Mouse (Mus musculus) thymus, postnatal 10 days (tissue): ENCODE data around the gene Pnrc1.
A peak's percentile ranks its signal among the peaks of the same experiment; 100 is the strongest.

ENCODE experiments used
- DNase-seq, 2 experiments: peaks; one replicate each; pipeline ENCODE4 v3.0.0; 2021; ENCODE audit warnings: low spot score in 2 of 2

Gene Pnrc1

DNA sequence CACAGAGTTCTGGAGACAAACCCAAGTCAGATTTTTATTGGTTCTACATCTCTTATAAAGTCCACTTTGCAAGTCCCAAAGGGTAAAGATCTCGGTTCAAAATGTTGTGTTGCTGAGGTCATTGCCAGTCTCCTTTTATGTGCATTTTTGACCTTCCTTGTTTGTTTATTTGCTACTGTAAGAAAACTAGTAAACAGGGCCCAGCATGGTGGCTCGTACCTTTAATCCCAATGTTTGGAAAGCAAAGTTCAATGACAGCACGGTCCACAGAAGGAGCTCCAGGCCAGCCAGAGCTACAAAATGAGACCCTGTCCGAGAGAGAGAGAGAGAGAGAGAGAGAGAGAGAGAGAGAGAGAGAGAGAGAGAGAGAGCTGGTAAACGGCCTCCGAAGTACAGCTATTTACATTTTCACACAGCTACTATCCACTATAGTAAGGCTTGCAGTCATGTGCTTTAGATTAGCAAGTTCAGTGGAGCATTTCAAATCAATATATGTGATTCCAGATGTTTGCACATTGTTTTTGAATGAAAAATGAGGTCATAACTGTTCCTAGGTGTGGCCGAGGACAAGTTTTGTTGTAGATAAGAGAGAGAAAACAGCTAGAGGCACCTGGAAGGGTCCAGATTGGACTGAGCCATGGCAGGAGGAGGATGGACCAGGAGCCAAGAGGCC, 65.8 kb downstream of the Pnrc1 start:
- no peak for DNase-seq

DNA sequence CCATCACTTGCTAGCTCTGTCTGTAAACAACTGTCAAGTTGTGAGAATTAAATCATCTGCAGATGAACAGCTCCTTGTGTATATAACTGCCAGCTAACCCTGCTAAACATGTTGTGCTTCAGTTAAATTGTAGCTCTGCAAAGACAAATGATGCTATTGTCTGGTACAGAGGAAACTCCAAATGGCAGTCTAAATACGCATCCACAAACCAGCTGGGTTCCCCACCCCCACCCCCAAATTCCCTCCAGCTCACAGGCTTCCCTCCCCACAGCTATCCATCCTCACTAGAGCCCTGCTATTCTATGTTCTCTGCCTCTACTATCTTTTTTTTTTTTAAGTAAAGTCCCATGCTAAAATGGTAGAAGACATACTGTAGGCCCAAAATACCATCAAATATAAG, 68.1 kb downstream of the Pnrc1 start:
- no peak for DNase-seq

DNA sequence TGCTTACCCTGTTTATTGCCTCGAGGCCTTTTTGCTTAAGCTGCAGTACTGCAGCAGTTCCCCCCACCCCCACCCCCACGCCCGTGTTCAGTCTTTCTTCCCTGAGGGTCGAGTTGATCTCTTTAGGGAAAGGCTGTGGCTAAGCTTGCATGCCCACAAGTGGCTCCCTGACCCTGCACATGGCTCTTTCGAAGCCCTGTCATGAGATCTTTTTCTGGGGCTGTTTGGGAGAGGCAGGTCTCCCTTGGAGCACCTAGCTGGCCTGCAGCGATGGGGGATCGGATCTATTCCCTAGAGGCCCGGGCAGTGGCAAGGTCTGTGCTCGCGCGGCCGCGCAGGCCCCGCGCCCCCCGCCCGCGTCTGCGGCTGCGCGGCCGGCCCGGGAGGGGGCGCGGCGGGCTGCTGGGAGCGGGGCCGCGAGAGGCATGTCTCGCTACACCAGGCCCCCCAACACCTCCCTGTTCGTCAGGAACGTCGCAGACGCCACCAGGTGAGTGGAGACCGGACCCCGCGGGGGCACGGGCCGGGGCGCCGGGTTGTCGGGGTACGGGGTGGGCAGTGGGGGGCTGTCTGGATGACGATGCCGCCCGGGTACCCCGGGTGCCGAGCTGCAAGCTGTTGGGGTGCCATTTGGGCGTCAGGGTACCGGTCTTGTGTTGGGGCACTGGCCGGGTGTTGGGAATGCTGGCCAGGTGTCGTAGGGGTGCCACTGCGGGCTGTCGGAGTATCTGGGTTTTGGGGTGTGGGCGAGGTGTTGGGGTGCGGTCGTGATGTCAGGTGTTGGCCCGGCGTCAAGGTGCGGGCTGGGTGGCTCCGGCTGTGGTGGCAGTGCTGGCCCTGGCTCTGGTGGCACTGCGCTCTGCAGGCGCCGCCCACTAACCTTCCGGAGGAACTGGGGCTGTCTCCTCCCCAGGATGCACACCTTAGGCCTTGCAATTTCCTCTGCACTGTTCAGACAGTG, 80.8 kb downstream of the Pnrc1 start, which contains the start of gene Srsf12:
Gene Srsf12, plus strand, starts transcription at position 111 of the 961 bp plus-strand sequence.
- DNase-seq: peak; percentile 14 to 39

DNA sequence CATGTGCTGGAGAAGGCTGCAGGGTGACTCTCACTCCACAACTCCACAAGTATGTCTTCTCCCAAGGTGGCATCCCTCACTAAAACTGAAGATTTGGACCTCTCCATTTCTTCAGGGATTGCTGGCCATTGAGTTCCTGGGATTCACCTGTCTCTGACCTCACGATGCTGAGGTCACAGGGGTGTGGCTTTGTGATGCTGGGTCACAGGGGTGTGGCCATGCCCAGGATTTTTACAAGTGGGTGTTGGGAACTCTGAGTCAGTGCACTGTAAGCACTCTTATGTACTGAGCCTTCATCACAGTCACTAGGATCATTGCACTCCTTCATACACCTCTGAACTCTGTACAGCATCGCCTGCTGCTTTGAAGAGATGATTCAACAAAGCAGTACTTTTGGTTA, 82.4 kb downstream of the Pnrc1 start:
- no peak for DNase-seq

DNA sequence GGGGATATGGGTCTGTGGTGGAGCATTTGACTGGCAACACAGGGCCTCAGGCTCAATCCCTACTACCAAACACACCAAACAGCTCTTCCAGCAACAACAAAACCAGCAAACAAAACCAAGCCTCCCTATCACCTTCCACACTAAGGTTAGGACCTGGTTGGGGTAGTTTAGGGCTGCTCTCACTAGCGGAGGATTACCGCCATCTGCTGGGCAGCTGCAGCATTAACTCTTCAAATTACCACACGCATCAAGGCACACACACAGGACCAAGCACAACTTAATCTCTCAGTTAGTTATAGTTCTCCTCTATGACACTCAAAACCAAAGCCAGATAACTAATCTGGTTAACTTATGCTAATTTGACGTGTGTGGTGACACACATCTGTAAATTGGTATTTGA, 85.3 kb downstream of the Pnrc1 start:
- peak; percentile 12 to 58 for DNase-seq

DNA sequence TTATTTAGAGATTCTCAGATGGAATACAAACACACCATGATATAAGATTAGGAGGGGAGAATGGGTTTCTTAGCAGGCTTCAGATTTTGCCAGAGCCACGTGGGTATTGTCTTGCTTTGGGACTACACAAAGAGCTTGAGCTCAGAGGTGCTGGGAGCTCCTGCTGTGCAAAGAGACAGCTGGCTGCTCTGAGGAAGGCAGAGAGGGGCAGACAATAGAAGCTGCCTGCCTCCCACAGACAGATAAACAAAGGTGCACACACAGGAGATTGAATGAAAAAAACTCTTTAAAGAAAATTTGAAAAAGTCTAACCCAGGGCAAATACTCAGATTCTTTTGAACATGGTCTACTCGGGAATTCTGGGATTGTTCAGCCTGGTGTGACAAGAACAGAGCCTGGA, 91.8 kb downstream of the Pnrc1 start:
- no peak for DNase-seq
